Mouse (Mus musculus) mouse trophoblast stem cell (cell line): ENCODE data around the gene Zfp61.

ENCODE experiments used
- in situ Hi-C, 2 experiments: fragments of 300-500 bp; cut with MseI, MboI; formaldehyde crosslinking; loops; 2 replicates in 1 of 2; 3 replicates in 1 of 2; pipeline ENCODE4 v1.15.1; 2025

The Zfp61 gene

DNA sequence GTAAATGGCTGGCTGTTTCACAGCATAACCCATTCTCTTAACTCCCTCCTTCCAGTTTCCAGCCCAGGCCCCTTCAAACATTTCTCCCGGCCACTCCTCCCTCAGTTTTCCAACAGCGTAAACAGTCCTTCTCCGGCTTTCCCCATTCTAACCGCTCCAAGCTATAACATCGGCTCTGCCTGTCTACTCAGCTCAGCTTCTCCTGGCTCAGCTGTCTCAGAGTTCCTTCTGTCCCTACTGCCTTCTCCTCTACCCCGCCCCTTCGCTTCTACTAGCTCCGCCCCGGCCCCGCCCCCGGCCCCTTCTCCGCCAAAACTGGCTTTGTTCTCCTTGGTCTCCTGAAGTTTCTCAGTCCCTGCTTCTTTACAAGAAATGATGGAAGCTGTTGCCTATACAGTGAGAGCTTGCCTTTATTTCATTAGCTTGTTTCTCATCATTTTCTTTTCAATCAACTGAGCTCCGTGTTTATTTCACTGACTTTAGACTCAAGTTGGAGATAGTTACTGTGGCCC lies at the start of gene Zfp61:
Gene Zfp61 (minus strand): TSS at position 462 of the 512 bp plus-strand sequence.
- in situ Hi-C loops: no loop called here

DNA sequence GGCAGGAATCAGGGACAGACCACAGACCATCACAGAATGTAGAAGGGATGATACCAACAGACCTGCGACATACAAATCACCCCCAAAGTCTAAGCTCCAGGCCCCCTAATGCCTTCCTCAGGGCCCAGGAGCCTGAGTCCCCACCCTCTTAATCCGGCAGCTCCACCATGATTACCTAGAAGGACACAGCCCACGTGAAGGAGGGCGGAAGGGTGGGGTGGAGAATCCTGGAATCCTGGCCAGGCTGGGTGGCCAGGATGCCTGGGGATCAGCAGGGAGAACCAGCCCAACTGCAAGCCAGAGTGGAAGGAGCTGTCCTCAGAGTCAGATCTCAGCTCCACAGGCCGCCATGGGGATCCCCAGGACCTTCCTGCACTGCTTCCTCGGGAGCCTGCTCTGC lies 47.9 kb upstream of the Zfp61 start, which contains the start of gene Lypd5:
Gene Lypd5 (plus strand): TSS at position 301 of the 400 bp plus-strand sequence.
- in situ Hi-C loops: no loop called here

DNA sequence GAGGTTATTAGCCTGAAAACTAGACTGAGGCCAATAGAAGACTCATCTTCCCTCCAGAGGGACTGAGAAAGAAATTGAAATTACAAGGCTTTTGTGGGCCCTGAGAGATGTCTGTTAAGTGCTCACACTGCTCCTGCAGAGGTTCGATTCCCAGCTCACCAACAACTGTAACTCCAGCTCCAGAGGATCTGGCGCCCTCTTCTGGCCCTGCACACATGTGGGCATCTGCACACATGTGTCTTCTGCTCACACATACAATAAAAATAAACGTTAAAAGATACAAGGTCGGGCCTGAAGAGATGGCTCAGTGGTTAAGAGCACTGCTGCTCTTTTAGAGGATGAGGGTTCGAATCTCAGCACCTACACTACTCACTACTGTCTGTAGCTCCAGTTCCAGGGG lies 45.4 kb upstream of the Zfp61 start:
- in situ Hi-C loops: no loop called here

DNA sequence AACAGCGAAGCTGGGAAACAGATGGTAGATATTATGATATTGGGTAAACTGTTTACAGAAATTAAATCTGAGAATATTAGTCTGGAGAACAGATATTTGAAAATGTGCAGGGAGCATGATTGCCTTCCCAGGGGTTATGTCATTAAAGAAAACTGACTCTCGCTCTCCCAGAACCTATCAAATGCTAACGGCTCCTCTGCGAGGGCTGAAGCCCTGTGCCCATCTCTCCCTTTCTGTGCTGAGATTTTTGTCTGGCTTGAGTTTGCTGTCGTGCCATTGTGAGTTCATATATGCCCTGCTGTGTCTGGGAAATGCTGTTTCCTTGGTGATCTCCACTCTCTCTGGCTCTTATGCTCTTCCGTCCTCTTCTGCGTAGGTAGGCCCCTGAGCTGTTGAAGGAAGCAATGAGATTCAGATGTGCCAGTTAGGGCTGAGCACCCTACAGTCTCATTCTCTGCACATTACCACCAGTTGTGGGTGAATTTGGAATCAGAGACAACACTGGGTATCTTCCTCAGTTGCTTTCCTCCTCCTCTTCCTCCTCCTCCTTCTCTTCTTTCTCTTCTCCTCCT lies 42.8 kb upstream of the Zfp61 start:
- in situ Hi-C loops: no loop called here

DNA sequence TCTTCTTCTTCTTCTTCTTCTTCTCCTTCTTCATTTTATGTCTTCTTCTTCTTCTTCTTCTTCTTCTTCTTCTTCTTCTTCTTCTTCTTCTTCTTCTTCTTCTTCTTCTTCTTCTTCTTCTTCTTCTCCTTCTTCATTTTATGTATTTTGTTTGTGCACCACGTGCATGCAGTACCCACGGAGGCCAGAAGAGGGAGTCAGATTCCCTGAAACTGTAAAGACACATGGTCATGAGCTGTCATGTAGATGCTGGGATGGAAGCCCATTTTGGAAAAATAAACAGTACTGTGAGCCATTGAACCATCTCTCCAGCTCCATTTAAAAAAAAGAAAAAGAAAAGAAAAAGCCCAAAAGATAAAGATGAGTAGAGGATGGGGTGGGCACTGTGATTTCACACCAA lies 37.2 kb upstream of the Zfp61 start:
- in situ Hi-C loops: no loop called here

DNA sequence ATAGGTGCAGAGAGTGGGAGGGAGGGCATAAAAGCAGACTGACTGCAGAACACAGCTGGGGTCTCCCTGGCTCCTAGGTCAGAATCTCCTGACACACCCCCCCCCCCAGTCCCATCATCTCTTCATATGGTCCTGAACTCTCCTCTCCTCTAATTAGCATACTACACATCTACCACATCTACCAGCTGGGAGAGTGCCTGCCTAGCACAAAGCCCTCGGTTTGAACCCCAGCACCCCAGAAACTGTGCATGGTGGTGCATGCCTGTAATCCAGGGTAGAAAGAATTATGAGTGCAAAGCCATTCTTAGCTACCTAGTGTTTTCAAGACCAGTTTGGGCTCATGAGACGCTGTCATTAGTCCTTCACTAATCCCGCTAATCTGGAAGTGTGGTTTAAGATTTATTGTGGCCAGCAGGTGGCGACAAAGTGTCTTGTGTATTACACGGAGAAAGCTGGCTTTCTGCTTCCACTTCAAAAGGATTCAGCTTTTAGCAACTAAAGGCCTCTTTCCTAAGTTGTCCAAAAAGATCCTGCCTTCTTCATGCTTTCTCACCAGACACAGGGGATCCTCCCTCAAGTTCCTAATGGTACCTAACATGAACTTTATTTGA lies 34.8 kb upstream of the Zfp61 start:
- in situ Hi-C loops: no loop called here

DNA sequence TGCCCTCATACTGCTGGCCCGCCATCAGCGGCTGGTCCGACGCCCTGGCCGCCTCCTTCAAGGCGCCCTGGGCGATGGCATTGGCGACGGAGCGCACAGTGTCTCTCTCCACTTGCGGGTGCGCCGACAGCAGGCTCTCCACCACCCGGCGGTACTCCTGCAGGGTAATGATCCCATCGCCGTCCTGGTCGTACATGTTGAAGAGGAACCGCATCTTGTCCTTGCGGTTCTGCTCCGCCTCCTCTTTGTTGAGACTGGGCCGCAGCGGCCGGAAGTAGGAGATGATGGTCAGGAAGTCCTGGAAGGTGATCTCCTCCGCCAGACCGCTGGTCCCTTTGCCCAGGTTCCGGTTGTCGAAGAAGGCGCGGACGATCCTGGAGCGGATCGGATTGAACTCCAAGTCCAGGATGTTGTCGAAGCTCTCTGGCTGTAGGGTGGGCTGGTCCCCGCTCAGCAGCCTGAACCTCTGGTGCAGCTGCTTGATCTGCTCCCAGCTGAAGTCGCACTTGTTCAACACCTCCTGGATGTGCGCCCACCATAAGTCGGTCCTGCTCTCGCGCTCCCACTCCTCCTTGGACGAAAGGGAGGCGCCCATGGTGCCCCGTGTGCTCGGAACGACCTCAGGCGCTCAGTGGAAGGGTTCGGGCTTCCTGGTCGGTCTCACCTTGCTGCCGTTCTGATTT lies 32.4 kb upstream of the Zfp61 start, which contains the start of gene Tescl:
Gene Tescl (minus strand): TSS at position 633 of the 683 bp plus-strand sequence.
- in situ Hi-C loops: no loop called here

DNA sequence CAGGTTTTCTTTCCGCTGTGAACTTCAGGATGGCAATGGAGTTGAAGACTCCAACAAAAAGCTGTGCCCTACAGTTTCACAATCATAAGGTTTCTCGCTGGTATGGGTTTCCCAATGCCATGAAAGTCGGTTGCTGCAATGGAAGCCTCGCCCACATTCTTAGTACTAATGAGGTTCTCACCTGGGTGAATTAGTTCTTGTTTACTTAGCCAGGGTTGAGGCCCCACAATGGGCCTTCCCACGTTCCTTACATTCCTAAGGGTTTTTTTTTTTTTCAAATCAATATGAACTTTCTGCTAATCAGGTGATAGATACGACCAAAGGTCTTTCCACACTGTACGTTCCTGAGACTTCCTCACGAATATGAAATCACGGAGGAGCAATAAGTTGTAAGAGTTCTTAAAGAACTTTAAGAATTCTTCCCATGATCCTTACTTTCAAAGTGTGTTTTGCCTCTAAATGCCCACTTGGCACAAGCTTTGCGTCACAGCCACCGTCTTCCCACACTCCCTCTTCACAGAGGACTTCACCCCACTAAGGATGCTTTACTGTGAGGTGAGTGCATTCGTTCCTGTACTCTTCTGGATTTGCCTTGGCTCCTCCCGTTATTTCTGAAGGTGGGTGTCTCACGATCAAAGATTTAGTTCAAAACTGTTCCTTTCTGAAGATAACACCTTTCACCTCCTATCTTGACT lies 26.4 kb upstream of the Zfp61 start:
- in situ Hi-C loops: no loop called here

DNA sequence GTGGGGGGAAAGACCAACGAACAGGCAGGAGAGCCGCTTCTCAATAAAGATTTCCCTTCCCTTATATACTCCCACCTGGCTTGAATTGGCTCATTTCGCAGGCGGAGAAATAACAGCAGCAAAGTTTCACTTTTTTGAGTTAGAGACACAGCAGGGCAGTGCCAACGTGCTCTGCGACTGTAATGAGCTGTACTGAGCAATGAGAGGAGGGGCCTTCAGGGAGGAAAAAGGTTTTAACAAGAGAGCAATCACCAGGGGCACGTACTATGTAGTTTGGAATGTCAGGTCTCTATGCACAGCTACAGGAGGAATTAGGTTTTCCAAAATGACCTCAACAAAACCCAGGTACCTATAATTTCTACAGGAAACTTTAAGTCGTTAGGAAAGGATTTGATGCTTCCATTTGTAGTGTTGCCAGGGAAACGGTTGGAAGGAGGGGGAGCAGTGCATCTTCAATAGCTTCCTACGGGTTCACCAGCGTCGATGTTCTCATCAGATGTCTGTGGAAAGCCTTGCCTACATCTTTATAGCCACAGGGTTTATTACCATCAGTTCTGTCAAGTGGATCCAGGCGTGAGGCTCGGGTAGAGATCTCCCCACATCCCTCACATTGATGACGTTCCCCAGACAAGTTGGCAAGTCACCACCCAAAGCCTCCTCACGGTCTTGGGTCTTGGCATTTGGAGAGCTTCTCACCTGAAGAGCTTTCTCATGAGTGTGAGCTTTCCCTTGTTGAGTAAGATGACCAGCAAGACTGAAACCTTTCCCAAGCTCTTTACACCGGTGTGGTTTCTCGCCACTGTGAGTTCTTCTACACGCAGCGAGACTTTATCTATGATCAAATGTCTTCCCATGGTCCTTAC lies 25.5 kb upstream of the Zfp61 start:
- in situ Hi-C loops: no loop called here

DNA sequence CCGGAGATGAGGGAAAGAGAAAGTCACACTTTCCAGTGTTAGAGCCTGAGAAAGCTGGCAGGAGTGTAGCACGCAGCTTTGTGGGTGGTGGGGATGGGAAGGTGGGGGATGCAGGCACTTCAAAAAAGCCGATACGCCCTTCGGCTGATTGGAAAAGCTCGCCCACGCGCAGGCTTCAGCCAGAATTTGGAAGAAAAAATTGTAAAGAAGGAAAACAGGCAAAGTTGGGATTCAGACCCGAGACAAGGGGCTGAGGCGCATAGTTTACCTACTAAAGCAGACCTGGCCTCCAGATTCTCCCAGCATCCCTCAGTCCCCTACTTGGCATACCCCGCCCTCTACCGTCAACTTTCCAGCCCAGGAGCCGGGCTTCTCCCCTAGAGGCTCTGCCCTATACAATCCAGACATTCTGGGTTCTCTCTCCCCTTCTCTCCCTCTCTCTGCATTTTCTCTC lies 24.7 kb upstream of the Zfp61 start:
- in situ Hi-C loops: no loop called here

DNA sequence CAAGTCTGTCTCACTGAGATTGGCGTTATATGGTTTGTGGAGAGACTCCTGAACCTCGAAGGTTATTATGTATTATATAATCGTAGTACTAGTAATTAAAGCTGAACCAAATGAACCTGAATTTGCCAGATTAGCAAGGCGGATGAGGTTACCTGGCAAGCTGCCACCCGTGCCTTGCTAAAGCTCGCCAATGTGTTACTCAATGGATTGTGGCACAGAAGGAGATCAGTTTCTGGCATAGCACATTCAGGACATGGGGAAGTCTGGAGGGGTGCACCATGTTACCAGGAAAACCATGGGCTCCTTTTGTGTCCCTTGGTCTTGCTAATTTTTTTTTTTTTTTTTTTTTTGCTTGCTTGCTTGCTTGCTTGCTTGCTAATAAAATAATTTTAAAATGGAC lies 24.2 kb upstream of the Zfp61 start:
- in situ Hi-C loops: no loop called here

DNA sequence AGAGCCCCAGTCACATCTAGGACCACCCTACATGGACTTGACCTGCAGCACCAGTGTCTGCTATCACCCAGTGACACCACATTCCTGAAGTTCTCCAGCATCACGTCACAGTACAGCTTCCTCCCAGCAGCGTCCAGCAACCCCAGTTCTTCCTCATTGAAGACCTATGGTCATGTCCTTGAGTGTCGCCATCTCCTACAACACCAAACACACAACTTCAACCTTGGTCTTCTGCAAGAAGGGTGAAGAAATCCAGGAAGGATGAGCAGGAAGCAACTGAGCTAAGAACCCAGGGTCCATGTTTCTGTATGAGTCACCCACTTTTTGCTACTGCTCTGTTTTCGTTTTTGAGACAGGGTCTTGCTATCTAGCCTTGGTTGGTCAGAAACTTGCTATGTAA lies 21.6 kb upstream of the Zfp61 start:
- in situ Hi-C loops: no loop called here

DNA sequence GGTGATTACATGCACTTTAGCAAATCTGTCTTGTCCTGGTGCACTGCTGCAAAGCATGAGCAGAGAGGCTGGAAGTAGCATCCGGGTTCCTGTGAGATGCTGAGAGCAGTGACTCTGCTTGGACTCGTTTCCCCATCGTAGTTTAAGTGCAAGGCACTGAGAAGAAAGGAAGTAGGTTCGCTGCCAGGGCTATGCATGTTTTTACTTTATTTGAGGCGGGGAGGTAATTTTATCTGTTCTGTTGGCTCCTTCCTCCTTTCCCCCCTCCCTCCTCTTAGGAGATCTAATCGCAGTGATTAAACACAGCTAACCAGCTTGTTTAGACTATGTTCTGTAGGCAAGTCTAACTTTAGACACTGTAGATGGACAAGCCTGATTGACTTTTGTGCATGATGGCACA lies 17.9 kb upstream of the Zfp61 start:
- in situ Hi-C loops: no loop called here

DNA sequence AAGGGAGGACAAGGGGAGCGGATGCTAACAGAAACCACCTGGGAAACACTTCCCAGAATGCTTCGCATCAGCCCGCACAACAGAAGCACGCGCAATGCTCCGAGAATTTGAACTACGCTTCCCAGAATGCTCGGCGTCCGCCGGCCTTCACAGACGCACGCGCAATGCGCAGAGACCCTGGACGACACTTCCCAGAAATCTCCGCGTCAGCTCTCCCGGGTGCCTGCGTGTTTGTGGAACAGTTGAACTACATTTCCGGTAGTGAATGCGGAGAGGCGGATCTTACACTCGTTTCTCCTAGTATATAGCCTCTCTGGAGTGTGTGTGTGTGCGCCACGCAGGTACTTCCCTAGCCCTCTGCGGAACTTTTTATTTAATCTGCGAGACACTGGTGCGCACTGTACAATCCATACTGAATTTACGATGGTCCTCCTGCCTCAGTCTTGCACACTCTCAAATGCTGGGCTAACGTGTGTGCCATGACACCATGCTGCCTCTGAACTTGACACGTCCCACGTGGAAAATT lies 15.6 kb upstream of the Zfp61 start, which contains the start of gene Zfp94:
Gene Zfp94 (minus strand): TSS at position 100 of the 526 bp plus-strand sequence.
- in situ Hi-C loops: no loop called here

DNA sequence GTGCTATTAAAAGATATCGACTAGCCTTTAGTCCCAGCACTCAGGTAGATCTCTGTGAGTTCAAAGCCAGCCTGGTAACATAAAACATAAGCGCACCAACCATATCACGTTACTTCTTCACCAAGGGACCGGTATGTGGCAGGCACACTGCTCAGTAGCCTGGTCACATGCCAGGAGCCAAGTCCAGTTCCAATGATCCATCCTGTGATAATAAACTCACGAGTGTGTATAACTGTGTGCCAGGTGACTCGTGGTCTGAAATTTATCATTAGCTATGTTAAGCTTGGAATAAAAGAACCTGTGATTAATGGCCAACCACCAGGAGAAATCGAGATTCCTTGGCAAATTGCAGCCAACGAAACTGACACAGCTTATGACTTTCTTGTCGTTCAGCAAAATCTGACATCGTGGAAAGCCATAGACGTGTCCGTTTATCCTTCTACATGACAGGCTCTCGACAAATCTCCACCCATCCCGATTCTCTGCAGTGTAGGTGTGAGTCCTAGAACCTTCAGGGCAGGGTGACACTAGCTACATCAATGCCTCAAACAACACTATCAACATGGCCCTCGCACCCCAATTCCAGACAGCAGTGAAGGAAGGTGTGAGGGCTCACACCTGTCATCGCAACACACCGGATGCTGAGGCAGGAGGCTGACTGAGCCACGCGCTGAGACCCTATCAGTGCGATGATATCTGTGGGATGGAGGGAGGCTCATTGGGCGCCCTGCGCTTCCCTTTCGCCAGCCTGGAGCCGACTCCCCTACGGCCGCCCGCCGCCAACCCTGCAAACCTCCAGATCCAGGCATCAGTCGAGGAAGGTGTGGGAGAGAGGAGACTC lies 14.9 kb upstream of the Zfp61 start:
- in situ Hi-C loops: no loop called here

DNA sequence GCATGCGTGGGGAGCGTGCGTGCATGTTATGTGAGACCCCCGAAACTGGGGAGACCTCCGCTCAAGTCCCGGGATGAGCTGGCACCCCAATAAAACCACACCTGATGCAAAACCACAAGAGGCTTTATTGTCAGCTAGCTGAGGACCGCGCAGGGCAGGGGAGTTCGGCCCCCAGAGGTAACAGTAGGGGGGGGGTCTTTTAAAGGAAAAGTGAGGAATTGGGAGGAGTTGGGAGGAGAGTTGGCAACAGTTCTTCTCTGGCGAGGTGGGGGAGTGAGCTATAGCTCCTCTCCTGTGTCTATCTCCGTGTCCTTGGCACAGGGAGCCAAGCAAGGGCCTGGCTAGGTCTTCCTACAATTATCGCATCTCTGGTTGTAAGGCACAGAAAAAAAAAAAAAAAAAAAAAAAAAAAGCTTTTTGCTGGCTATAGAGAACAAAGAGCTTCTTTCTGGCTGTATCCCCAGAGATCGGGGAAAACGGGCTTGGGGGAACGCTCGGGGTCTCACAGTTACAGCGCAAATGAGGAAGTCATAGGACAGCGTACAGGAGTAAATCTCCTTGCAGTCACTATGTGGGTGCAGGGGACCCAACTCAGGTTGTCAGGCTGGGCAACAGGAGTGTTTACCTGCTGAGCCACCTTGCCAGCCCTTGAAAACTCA lies 1.1 kb downstream of the Zfp61 start:
- in situ Hi-C loops: loop anchor here (25.0 kb wide), 1 partner anchor 338 kb away; the partner anchor contains the start of genes Vmn1r180 (in 2 of the 2) and Vmn1r181 (in 2 of the 2)

DNA sequence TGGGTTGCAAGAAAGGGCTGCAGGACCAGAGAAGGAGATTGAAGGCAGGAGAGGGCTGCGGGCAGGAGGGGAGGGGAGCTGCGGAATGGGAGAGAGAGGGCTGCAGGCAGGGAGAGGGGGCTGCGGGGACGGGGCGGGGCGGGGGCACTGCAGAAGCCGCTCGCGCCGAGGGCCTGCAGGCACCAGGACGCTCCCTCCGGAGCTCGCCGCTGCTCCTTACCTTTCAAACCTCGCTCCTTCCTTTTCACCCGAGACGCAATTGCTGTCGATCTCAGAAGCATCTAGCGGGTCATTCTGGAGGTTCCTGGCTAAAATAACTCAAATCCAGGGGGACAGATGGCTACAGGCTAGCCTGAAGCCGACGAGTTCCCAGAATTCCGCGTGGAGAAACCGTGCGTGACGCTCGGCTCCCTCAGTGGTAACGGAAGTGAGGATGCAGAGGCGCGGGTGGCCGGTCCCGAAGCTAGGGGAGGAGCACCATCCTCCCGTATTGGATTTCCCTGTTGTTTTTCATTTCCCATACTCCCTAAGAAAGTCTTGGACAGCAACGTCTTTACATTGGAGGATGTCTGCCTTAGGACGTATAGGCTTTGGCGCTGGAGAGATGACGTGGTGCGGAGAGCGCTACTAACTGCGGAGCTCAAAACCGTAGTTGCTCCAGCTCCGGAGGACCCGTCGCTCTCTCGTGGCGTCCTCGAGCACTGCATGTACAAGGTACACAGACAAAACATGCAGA lies 1.9 kb downstream of the Zfp61 start:
- in situ Hi-C loops: loop anchor here (25.0 kb wide), 1 partner anchor 337 kb away; the partner anchor contains the start of genes Vmn1r180 (in 2 of the 2) and Vmn1r181 (in 2 of the 2)

DNA sequence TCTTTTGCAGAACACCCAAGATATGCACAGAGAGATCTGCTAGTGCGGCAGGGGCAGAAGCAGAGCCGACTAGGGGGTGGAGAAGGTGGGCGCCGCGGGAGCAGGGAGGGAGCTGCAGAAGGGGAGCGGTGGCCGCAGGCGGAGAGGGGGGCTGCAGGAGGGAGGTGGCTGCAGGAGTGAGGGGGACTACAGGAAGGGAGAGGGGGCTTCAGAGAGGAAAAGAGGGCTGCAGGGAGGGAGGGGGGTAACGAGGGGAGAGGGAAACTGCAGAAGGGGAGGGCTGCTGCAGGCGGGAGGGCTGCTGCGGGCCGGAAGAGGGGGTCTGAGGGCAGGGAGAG lies 2.4 kb downstream of the Zfp61 start:
- in situ Hi-C loops: loop anchor here (25.0 kb wide), 1 partner anchor 336 kb away; the partner anchor contains the start of genes Vmn1r180 (in 2 of the 2) and Vmn1r181 (in 2 of the 2)
